Mouse (Mus musculus) G1E (cell line): ENCODE measurements around the gene Plekhd1.

Experiments used
- CTCF ChIP-seq: IDR thresholded peaks from 2 replicates; pipeline ENCODE4 v1.5.1; 2012; ENCODE audit warnings: low read depth, low read length, inconsistent platforms, mixed read lengths
- GATA1 ChIP-seq: IDR thresholded peaks from 2 replicates; pipeline ENCODE4 v1.6.1; 2012; ENCODE audit warnings: borderline replicate concordance, low read length, inconsistent platforms, mixed read lengths
- GATA2 ChIP-seq: IDR thresholded peaks from 2 replicates; pipeline ENCODE4 v1.6.1; 2012; ENCODE audit warnings: low read depth, low read length, inconsistent platforms, borderline replicate concordance
- POLR2AphosphoS5 ChIP-seq: IDR thresholded peaks from 2 replicates; pipeline ENCODE4 v1.6.1; 2012; ENCODE audit warnings: low read depth, low read length, inconsistent platforms; ENCODE audit not compliant: insufficient replicate concordance
- TAL1 ChIP-seq: conservative IDR thresholded peaks from 2 replicates; pipeline ENCODE4 v1.6.1; 2012; ENCODE audit warnings: low read depth, low read length, inconsistent platforms, mixed read lengths

DNA sequence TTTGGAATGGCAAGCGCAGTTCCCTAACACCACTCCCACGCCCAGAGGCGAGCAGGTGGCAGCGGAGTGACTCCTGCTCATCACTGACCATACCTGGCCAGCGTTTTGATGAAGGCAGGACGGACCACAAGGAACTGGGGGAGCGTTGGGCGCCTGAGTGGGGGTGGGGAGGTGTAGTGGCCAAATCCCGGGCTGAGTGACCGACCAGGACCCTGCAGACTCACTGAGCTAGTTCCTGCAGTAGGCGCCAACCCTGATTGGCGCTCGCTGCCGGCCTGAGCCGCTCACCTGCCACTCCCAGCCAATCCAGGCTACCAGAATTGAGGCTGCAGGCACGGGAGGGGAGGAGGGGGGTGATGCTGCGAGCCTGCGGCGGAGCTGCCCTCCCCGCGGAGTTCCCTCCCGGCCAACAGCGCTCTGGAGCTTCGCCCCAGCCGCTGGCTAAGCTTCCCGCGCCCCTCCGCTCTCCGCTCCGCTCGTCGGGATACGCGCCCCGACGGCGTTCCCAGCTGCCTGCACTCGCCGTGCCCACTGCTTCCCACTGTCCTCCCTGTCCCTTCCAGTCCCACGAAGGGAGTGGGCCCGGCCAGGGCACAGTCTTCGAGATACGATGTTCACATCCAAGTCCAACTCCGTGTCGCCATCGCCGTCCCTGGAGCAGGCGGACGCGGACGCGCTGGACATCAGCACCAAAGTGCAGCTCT is at the start of gene Plekhd1:
- TF ChIP-seq CTCF, result no peak
- TF ChIP-seq GATA2, result no peak
- TF ChIP-seq GATA1, result no peak
- TF ChIP-seq TAL1, result no peak
- no peak for TF ChIP-seq POLR2AphosphoS5
